Mouse (Mus musculus) limb, embryonic 11.5 days (tissue): ENCODE data around the gene Timm29. TPM values are rescaled to one million over a fixed set of nuclear protein-coding genes. Genes with fewer than 3 reads are reported as not detected.
"Not testable (repeated sequence)": the region's sequence is repeated elsewhere in the genome, so short reads cannot be mapped to it uniquely, and the experiment has no call there.

Experiments
- ATAC-seq: fragments of 200-750 bp; cut with Nextera tagmentation; 2 replicates; pipeline ENCODE4 v1.8.0; 2017; ENCODE audit warnings: low read depth; ENCODE audit not compliant: insufficient number of reproducible peaks, low FRiP score, low TSS enrichment
- DNase-seq: peaks from one replicate; pipeline ENCODE4 v3.0.0-alpha.2; 2015; ENCODE audit warnings: low spot score
- H3K27ac ChIP-seq: fragments of 300-500 bp; sonication (generic); replicated peaks from 2 replicates; pipeline ENCODE4 v1.5.1; 2014; ENCODE audit warnings: low read depth, mild to moderate bottlenecking, low read length
- H3K27me3 ChIP-seq: fragments of 300-500 bp; sonication (generic); 2 replicates; pipeline ENCODE4 v1.6.1; 2014; ENCODE audit warnings: mild to moderate bottlenecking, low read length, mixed read lengths; ENCODE audit not compliant: control insufficient read depth, insufficient read depth
- H3K36me3 ChIP-seq: fragments of 300-500 bp; sonication (generic); 2 replicates; pipeline ENCODE4 v1.6.1; 2014; ENCODE audit warnings: mild to moderate bottlenecking, low read length, moderate library complexity, mixed read lengths; ENCODE audit not compliant: control insufficient read depth, insufficient read depth
- H3K4me1 ChIP-seq: fragments of 300-500 bp; sonication (generic); 2 replicates; pipeline ENCODE4 v1.6.1; 2014; ENCODE audit warnings: low read length, mixed read lengths; ENCODE audit not compliant: control insufficient read depth, insufficient read depth
- H3K4me2 ChIP-seq: fragments of 300-500 bp; sonication (generic); 2 replicates; pipeline ENCODE4 v1.6.1; 2014; ENCODE audit warnings: low read depth, mild to moderate bottlenecking, moderate library complexity; ENCODE audit not compliant: severe bottlenecking
- H3K4me3 ChIP-seq: fragments of 300-500 bp; sonication (generic); 2 replicates; pipeline ENCODE4 v1.5.1; 2014; ENCODE audit warnings: low read depth, low read length
- H3K9ac ChIP-seq: fragments of 300-500 bp; sonication (generic); 2 replicates; pipeline ENCODE4 v1.6.1; 2014; ENCODE audit warnings: mild to moderate bottlenecking, low read length
- H3K9me3 ChIP-seq: fragments of 300-500 bp; sonication (generic); 2 replicates; pipeline ENCODE4 v1.6.1; 2016; ENCODE audit warnings: low read length; ENCODE audit not compliant: control insufficient read depth
- WGBS: fragments of 180-500 bp; shearing (Covaris S2); extraction: QIAGEN DNeasy Blood & Tissue Kit; methylation state at CpG from one replicate; pipeline ENCODE4 v1.1.7; 2014; 5-methylcytosine and 5-hydroxymethylcytosine counted together
- polyA plus RNA-seq: library from polyadenylated mRNA; unstranded; fragments of >200 nt; fragmentation: Nextera tagmentation; extraction: Ambion mirVana; gene quantifications from 2 replicates; pipeline ENCODE4 v1.2.1, GENCODE M21; 2014

Timm29 gene
- polyA plus RNA-seq, 1 experiment from 2014 or later: 44.9 TPM

GRCm38 (mm10) chr9:21589538-21589937 lies 3.0 kb upstream of the Timm29 start:
- peaks cover 32% of the 10 kb centered on the region for H3K36me3 ChIP-seq
- DNase-seq (no peak), ATAC-seq (no peak)
- peaks cover 11% of the 10 kb centered on the region for H3K4me1 ChIP-seq
- no peak overlapping the region for H3K27ac ChIP-seq
- no peaks in the 10 kb centered on the region for H3K27me3 ChIP-seq
- H3K9ac ChIP-seq: no peak overlapping the region
- no peak overlapping the region for H3K4me3 ChIP-seq
- H3K4me2 ChIP-seq: no peak overlapping the region
- H3K9me3 ChIP-seq: no peaks in the 10 kb centered on the region
- 94% methylated on average over 5 of the region's 5 CpGs for WGBS

- H3K4me2 ChIP-seq: peak overlapping the region; percentile 85; the same call in 1 of the 2 replicates
- ATAC-seq: no peak
- WGBS: 88% methylated on average over 6 of the region's 6 CpGs
- H3K36me3 ChIP-seq: peaks cover 28% of the 10 kb centered on the region
- H3K9me3 ChIP-seq: no peaks in the 10 kb centered on the region
- H3K27ac ChIP-seq: no peak overlapping the region
- no peak overlapping the region; the same call in 1 of the 2 replicates for H3K9ac ChIP-seq
- no peak for DNase-seq
- H3K27me3 ChIP-seq: no peaks in the 10 kb centered on the region
- H3K4me1 ChIP-seq: peaks cover 11% of the 10 kb centered on the region
- H3K4me3 ChIP-seq: no peak overlapping the region
These were observed 1.2 kb upstream of the Timm29 start for GRCm38 (mm10) chr9:21591127-21591830.

GRCm38 (mm10) chr9:21591831-21592702 lies 455 bp upstream of the Timm29 start:
- H3K27ac ChIP-seq: 0 out of 2 replicates have a peak overlapping the region, but pooled peaks have one; percentile 36
- H3K4me2 ChIP-seq: peak overlapping the region; percentile 85
- 19% methylated on average over 17 of the region's 17 CpGs for WGBS
- no peaks in the 10 kb centered on the region for H3K9me3 ChIP-seq
- H3K27me3 ChIP-seq: no peaks in the 10 kb centered on the region
- H3K9ac ChIP-seq: peak overlapping the region; percentile 56
- peak overlapping the region; percentile 91 for H3K4me3 ChIP-seq
- DNase-seq: no peak
- ATAC-seq: peak; percentile 59
- peaks cover 11% of the 10 kb centered on the region for H3K4me1 ChIP-seq
- H3K36me3 ChIP-seq: peaks cover 25% of the 10 kb centered on the region

GRCm38 (mm10) chr9:21593122-21593721 lies 700 bp downstream of the Timm29 start:
- peak overlapping the region; percentile 91 for H3K4me3 ChIP-seq
- H3K27me3 ChIP-seq: no peaks in the 10 kb centered on the region
- peak; percentile 40 for ATAC-seq
- H3K27ac ChIP-seq: peak overlapping the region; percentile 69
- peaks cover 14% of the 10 kb centered on the region for H3K36me3 ChIP-seq
- H3K4me1 ChIP-seq: peaks cover 11% of the 10 kb centered on the region
- peak; percentile 45 for DNase-seq
- WGBS: 2% methylated on average over 67 of the region's 69 CpGs
- H3K4me2 ChIP-seq: peak overlapping the region; percentile 95
- peak overlapping the region; percentile 90 for H3K9ac ChIP-seq
- H3K9me3 ChIP-seq: no peaks in the 10 kb centered on the region

- not testable (repeated sequence) for H3K4me3 ChIP-seq, ATAC-seq, DNase-seq, H3K9me3 ChIP-seq, H3K27me3 ChIP-seq, H3K36me3 ChIP-seq, H3K27ac ChIP-seq, H3K9ac ChIP-seq
- Histone ChIP-seq H3K4me1 (peaks cover 11% of the 10 kb centered on the region), H3K4me2 (peak overlapping the region; percentile 95; the same call in 1 of the 2 replicates)
- 92% methylated on average over 8 of the region's 8 CpGs for WGBS
These were observed 1.8 kb downstream of the Timm29 start for GRCm38 (mm10) chr9:21594350-21594749.

- H3K27ac ChIP-seq: no peak overlapping the region
- no peak overlapping the region for H3K4me2 ChIP-seq
- H3K4me1 ChIP-seq: peaks cover 11% of the 10 kb centered on the region
- H3K27me3 ChIP-seq: no peaks in the 10 kb centered on the region
- DNase-seq (no peak), ATAC-seq (no peak)
- 92% methylated on average over 2 of the region's 2 CpGs for WGBS
- no peaks in the 10 kb centered on the region for H3K9me3 ChIP-seq
- H3K36me3 ChIP-seq: peaks cover 2% of the 10 kb centered on the region
- H3K4me3 ChIP-seq: no peak overlapping the region
- no peak overlapping the region for H3K9ac ChIP-seq
These were observed 2.3 kb downstream of the Timm29 start for GRCm38 (mm10) chr9:21594838-21595237.

GRCm38 (mm10) chr9:21598198-21598597 lies 5.7 kb downstream of the Timm29 start:
- H3K9ac ChIP-seq: no peak overlapping the region
- ATAC-seq (no peak), DNase-seq (peak; percentile 48)
- no peak overlapping the region for H3K4me3 ChIP-seq
- peaks cover 5% of the 10 kb centered on the region; the same call in 1 of the 2 replicates for H3K4me1 ChIP-seq
- H3K27me3 ChIP-seq: no peaks in the 10 kb centered on the region
- WGBS: 49% methylated on average over 2 of the region's 2 CpGs
- H3K27ac ChIP-seq: no peak overlapping the region
- H3K36me3 ChIP-seq: no peaks in the 10 kb centered on the region; the same call in 1 of the 2 replicates
- H3K9me3 ChIP-seq: no peaks in the 10 kb centered on the region
- no peak overlapping the region for H3K4me2 ChIP-seq

- no peak overlapping the region for H3K4me2 ChIP-seq
- no peaks in the 10 kb centered on the region for H3K4me1 ChIP-seq
- H3K27me3 ChIP-seq: no peaks in the 10 kb centered on the region
- H3K36me3 ChIP-seq: no peaks in the 10 kb centered on the region; the same call in 1 of the 2 replicates
- H3K27ac ChIP-seq: no peak overlapping the region
- no peak overlapping the region for H3K4me3 ChIP-seq
- H3K9me3 ChIP-seq: no peaks in the 10 kb centered on the region
- no peak for ATAC-seq
- H3K9ac ChIP-seq: no peak overlapping the region
- DNase-seq: no peak
- 81% methylated on average over 3 of the region's 3 CpGs for WGBS
These were observed 7.7 kb downstream of the Timm29 start for GRCm38 (mm10) chr9:21600186-21600585.
